Mouse (Mus musculus): ENCODE measurements around the gene H2al1f.
"Not testable (repeated sequence)": the region's sequence is repeated elsewhere in the genome, so short reads cannot be mapped to it uniquely, and the experiment has no call there.

H2al1f gene

GRCm38 (mm10) chrX:11314858-11315257 is at the start of gene H2al1f:
Gene H2al1f (plus strand): TSS chrX:11315158.
- DNase-seq (ENCODE audit: low read depth, low spot score), result not testable (repeated sequence)

- no peak for DNase-seq (ENCODE audit: low read depth, low spot score)
Measured at GRCm38 (mm10) chrX:11267791-11268190, 47.2 kb upstream of the H2al1f start.

- DNase-seq (ENCODE audit: low read depth, low spot score), result no peak
Measured at GRCm38 (mm10) chrX:11269074-11269473, 45.9 kb upstream of the H2al1f start.

- no peak for DNase-seq (ENCODE audit: low read depth, low spot score)
Measured at GRCm38 (mm10) chrX:11273190-11273589, 41.8 kb upstream of the H2al1f start.

- no peak for DNase-seq (ENCODE audit: low read depth, low spot score)
Measured at GRCm38 (mm10) chrX:11277083-11277482, 37.9 kb upstream of the H2al1f start.

GRCm38 (mm10) chrX:11280741-11281140 is 34.2 kb upstream of the H2al1f start:
- DNase-seq (ENCODE audit: low read depth, low spot score), result no peak

GRCm38 (mm10) chrX:11288306-11288882 is 26.6 kb upstream of the H2al1f start:
- DNase-seq (ENCODE audit: low read depth, low spot score), result no peak

GRCm38 (mm10) chrX:11289244-11289643 is 25.7 kb upstream of the H2al1f start:
- DNase-seq (ENCODE audit: low read depth, low spot score), result no peak

GRCm38 (mm10) chrX:11298957-11299356 is 16.0 kb upstream of the H2al1f start, which contains the start of gene H2al1a:
Gene H2al1a (plus strand): TSS chrX:11299257.
- not testable (repeated sequence) for DNase-seq (ENCODE audit: low read depth, low spot score)

- not testable (repeated sequence) for DNase-seq (ENCODE audit: low read depth, low spot score)
Measured at GRCm38 (mm10) chrX:11302132-11302531, 12.8 kb upstream of the H2al1f start, which contains the start of gene H2al1b. Gene H2al1b (plus strand): TSS chrX:11302432.

GRCm38 (mm10) chrX:11305355-11305754 is 9.6 kb upstream of the H2al1f start, which contains the start of gene H2al1c:
Gene H2al1c (plus strand): TSS chrX:11305655.
- DNase-seq (ENCODE audit: low read depth, low spot score), result not testable (repeated sequence)

- DNase-seq (ENCODE audit: low read depth, low spot score), result not testable (repeated sequence)
Measured at GRCm38 (mm10) chrX:11308524-11308923, 6.4 kb upstream of the H2al1f start, which contains the start of gene H2al1d. Gene H2al1d (plus strand): TSS chrX:11308824.

- DNase-seq (ENCODE audit: low read depth, low spot score), result not testable (repeated sequence)
Measured at GRCm38 (mm10) chrX:11311634-11312033, 3.3 kb upstream of the H2al1f start, which contains the start of gene H2al1e. Gene H2al1e (plus strand): TSS chrX:11311934.

GRCm38 (mm10) chrX:11317956-11318355 is 3.0 kb downstream of the H2al1f start, which contains the start of gene H2al1g:
Gene H2al1g (plus strand): TSS chrX:11318256.
- not testable (repeated sequence) for DNase-seq (ENCODE audit: low read depth, low spot score)

- DNase-seq (ENCODE audit: low read depth, low spot score), result not testable (repeated sequence)
Measured at GRCm38 (mm10) chrX:11321192-11321591, 6.2 kb downstream of the H2al1f start, which contains the start of gene H2al1h. Gene H2al1h (plus strand): TSS chrX:11321492.

GRCm38 (mm10) chrX:11324359-11324758 is 9.4 kb downstream of the H2al1f start, which contains the start of gene H2al1i:
Gene H2al1i (plus strand): TSS chrX:11324659.
- DNase-seq (ENCODE audit: low read depth, low spot score), result not testable (repeated sequence)

GRCm38 (mm10) chrX:11327522-11327921 is 12.6 kb downstream of the H2al1f start, which contains the start of gene H2al1j:
Gene H2al1j (plus strand): TSS chrX:11327822.
- not testable (repeated sequence) for DNase-seq (ENCODE audit: low read depth, low spot score)

- no peak for DNase-seq (ENCODE audit: low read depth, low spot score)
Measured at GRCm38 (mm10) chrX:11345762-11346161, 30.8 kb downstream of the H2al1f start.

- DNase-seq (ENCODE audit: low read depth, low spot score), result no peak
Measured at GRCm38 (mm10) chrX:11346756-11347155, 31.8 kb downstream of the H2al1f start.

GRCm38 (mm10) chrX:11360823-11361222 is 45.9 kb downstream of the H2al1f start:
- DNase-seq (ENCODE audit: low read depth, low spot score), result no peak

- no peak for DNase-seq (ENCODE audit: low read depth, low spot score)
Measured at GRCm38 (mm10) chrX:11361261-11361660, 46.3 kb downstream of the H2al1f start.

- DNase-seq (ENCODE audit: low read depth, low spot score), result no peak
Measured at GRCm38 (mm10) chrX:11363890-11364289, 48.9 kb downstream of the H2al1f start.
